Mouse (Mus musculus) frontal cortex, postnatal 36 days (tissue): ENCODE results near the gene Syt1.

Experiments
- DNase-seq, 2 experiments: peaks; one replicate each; pipeline ENCODE4 v3.0.0; 2022; ENCODE audit warnings: low spot score in 2 of 2

Syt1 gene

DNA sequence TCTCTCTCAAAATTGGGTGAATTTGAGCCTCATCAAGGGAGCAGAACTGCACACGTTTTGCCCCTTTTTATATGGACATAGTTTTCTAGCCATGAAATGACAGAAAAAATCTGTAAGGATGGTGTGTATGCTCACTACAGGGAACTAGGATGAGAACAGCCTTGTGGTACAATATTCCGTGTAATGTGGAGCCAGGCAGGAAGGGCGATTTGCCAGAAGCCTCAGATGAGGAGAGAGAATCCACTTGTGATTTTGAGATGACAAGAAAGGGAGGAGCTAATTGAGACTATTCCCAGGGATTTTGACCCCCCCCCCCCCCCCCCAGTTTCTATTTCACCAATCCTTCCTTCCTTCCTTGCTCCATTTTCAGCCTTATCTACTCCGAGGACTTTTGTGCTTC, 431.4 kb downstream of the Syt1 start:
- no peak for DNase-seq

DNA sequence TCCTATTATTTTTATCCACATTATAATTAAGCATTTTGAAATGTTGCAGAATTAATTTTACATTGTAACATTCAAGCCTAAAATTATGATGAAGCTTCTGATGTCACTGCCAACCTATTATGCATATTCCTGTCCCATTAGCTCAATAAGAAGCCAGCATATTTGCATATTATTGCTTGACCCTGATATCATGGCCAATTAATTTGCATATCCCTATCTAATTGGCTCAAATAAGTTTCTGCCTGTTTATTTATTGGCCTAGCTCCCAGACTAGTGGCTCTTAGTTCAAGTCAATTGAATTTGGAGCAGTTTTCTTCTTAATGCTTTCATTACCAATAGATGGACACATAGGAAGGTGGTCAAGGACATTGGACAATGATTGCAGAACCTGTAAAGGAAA, 433.2 kb downstream of the Syt1 start:
- no peak for DNase-seq

- no peak for DNase-seq
Measured at GRCm38 (mm10) chr10:108572764-108573163, 438.0 kb downstream of the Syt1 start.

- DNase-seq: no peak
Measured at GRCm38 (mm10) chr10:108571104-108571503, 439.7 kb downstream of the Syt1 start.

DNA sequence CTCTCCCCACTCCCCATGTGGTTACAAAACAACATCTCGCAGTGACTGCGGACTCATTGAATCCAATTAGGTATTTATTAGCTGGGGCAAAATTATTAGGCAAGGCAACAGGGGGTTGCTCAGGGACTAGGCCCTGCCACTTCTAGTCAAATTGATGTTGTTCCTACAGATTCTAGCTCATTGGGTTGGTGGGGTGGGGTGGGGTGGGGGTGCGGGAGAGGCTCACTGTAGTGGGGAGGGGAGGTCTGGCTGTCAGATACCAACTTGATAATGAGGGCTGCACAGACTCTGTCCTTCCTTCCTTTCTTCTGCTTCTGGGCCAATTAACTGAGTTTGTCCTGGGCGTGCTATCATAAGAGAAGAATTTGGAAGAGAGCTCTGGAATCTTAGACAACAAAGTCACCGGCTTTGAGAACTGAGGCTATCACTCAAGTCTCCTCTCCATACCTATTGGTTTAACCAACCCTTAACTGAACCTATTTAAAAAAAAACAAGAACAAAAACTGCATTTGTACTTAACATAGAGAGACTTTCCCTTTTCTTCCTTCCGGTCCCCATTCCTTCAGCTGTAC, 441.1 kb downstream of the Syt1 start:
- no peak for DNase-seq

GRCm38 (mm10) chr10:108568925-108569324, 441.9 kb downstream of the Syt1 start:
- DNase-seq: no peak

- DNase-seq: no peak
Measured at GRCm38 (mm10) chr10:108568136-108568535, 442.6 kb downstream of the Syt1 start.

GRCm38 (mm10) chr10:108567456-108567855, 443.3 kb downstream of the Syt1 start:
- DNase-seq: no peak

DNA sequence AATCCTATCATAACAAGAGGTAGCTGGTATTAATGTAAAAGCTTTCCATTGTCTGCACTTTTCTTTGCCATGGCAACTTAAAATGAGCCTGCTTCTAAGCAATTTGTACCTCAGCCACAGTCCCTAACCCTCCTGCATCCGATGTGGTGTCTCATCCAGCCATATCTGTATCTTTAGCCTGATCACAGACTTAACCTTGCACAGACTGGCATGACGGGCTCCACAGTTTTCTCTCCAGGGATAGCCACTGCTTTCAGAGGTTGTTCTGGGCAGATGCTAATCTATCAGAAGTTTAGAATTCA, 451.2 kb downstream of the Syt1 start:
- DNase-seq: no peak

- DNase-seq: no peak
Measured at GRCm38 (mm10) chr10:108558812-108559606, 451.8 kb downstream of the Syt1 start.

GRCm38 (mm10) chr10:108552544-108552943, 458.2 kb downstream of the Syt1 start:
- no peak for DNase-seq

GRCm38 (mm10) chr10:108545715-108546114, 465.1 kb downstream of the Syt1 start:
- DNase-seq: no peak

- DNase-seq: no peak
Measured at GRCm38 (mm10) chr10:108541555-108541954, 469.2 kb downstream of the Syt1 start.

DNA sequence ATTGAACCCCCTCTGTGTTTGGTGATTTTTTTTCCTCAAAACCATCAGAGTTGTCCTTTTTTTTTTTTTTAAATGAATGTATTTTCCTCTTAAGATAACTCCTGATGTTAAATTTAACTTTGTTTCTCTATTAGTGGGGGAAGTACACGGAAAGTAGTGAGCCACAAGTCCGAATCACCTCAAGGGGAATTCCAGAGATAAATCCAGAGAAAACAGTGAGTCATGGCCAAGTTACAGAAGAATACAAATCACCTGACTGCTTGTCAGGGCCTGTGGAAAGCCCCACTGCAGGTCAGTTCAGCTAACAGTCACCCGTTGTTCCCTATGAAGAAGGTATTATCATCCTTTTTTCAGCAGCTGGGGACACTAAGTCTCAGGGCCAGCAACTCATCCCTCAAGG, 472.2 kb downstream of the Syt1 start:
- no peak for DNase-seq

DNA sequence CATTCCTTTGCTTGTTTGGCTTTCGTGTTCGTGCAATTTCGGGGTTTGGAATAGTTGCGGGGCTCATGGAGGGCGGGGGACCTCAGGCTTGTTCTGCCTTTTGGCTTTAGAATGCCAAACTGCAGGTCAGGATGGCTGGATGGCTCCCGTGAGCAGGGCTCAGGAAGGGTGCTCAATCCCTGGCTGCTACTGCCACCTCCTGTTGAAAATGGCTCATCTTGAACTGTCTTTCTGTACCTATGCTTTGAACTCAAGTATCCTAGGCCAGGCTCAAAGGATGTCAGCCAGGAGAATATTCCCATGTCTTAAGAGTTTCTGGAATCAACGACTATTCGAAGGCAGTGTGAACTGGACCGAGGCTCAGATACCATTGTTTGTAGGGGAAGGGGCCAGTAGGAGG, 473.1 kb downstream of the Syt1 start:
- no peak for DNase-seq

- DNase-seq: no peak
Measured at GRCm38 (mm10) chr10:108535922-108536321, 474.9 kb downstream of the Syt1 start.

DNA sequence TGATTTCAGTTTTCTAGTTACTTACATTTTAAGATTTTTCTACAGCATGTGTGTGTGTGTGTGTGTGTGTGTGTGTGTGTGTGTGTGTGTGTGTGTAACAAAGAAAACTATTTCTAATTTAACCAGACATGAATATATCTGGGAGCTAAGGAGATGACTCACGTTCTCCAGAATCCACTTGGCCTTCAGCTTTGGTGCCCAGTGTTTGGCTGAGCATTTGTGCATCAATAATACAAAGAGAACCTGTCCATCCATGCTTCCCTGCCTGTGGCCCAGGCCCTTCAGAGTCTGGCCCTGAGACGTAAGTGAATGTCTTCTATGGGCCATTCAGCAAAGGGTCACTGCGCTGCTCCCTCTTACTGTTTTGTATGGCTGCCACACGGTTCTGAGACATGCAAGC, 476.7 kb downstream of the Syt1 start:
- no peak for DNase-seq

DNA sequence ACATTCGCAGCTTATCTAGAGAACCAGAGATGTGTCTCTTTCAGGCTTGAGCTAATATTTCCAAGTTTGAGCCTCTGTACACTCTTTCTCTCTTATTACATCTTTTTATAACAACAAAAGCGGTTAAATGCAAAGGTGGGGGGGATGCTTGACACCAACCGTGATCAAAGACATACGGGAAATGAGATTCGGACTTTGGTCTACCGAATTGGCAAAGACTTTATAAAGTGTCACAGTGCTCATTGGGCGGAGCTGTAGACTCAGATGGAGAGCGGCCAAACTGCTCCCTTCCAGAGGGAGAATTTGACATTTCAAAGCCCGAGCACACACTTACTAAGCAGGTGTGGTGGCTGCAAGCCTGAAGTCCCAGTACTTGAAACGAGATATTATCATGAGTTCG, 477.9 kb downstream of the Syt1 start:
- no peak for DNase-seq

DNA sequence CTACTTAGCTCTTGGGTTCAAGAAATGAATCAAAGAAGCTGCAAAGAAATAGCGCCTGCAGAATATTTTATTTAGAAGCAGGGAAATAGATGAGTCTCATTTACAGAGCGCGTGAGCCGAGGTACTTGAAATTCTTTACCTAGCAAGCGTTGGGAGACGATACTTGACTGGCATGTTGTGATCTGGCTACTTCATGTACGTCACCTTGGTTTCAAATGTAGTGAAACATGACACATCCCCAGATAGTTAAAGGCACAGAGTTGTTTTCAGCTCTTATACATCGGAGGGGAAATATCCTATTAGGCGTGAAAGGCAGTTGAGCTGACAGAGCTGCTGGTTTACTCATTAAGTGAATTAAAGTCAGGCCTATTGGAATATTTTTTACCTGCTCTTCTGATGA, 478.5 kb downstream of the Syt1 start:
- DNase-seq: no peak

DNA sequence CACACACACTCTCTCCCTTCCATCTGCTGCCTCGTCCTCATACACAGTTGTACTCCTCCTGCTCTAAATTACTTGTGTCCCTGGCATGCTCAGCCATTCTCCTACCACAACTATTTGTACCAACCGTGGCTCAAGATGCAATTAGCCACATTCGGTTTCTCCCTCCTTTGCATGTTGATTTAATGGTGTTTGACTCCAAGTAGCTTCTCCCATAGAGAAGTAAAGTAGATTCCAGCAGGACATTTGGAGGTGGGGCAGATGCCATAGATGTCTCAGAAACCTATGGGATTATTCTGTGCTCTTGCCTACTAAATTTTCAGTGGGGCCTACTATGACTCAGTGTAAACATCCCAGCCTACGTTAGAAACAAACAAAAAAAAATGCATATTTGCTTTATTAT, 479.1 kb downstream of the Syt1 start:
- no peak for DNase-seq

- no peak for DNase-seq
Measured at GRCm38 (mm10) chr10:108531111-108531510, 479.7 kb downstream of the Syt1 start.

DNA sequence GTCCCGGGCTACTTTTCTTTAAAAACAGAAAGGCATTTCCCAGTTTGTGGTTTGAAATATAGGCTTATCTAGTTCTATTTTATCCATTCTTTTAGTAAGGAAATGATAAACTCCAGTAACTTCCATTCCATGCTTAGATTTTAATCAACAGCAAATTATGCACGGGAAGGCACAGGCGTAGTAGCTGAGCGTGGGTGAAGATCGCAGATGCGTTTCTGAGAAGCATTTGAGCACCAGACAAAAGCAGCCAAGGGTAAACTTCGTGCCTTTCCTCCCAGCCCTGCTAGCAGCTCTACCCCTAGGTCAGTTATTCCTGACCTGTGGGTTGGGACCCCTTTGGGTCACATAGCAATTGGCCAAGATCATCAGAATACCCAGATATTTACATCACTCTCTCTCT, 482.4 kb downstream of the Syt1 start:
- DNase-seq: no peak

GRCm38 (mm10) chr10:108525506-108525905, 485.3 kb downstream of the Syt1 start:
- no peak for DNase-seq
